Mouse (Mus musculus): Measurements from ENCODE around the gene Grid2. TPM values are rescaled to one million over a fixed set of nuclear protein-coding genes. Genes with fewer than 3 reads are reported as not detected.

Gene Grid2
- polyA plus RNA-seq, 1 experiment from 2014 or later, result 2.2 TPM

GRCm38 (mm10) chr6:64649296-64650226 is 1393.9 kb downstream of the Grid2 start:
- Histone ChIP-seq H3K9me3 (no peaks in the 10 kb centered on the region), H3K36me3 (no peaks in the 10 kb centered on the region), H3K4me1 (peaks cover 6% of the 10 kb centered on the region; the same call in 1 of the 2 replicates), H3K4me2 (replicated peaks) (peak overlapping the region; percentile 63), H3K27me3 (0 out of 2 replicates have a peak, but pooled peaks cover 6% of the 10 kb centered on the region), H3K9ac (no peak overlapping the region), H3K4me3 (peak overlapping the region; percentile 36), H3K27ac (no peak overlapping the region)
- ATAC-seq (ENCODE audit: low FRiP score, low read depth), result peak; percentile 76; the same call in 1 of the 2 replicates
- 17% methylated on average over 20 of the region's 20 CpGs for WGBS

- ATAC-seq (ENCODE audit: low FRiP score, low read depth), result peak; percentile 49; the same call in 1 of the 2 replicates
- Histone ChIP-seq H3K4me3 (no peak overlapping the region), H3K27me3 (0 out of 2 replicates have a peak, but pooled peaks cover 6% of the 10 kb centered on the region), H3K9me3 (no peaks in the 10 kb centered on the region), H3K9ac (no peak overlapping the region), H3K4me2 (replicated peaks) (peak overlapping the region; percentile 30), H3K4me1 (peaks cover 6% of the 10 kb centered on the region; the same call in 1 of the 2 replicates), H3K36me3 (no peaks in the 10 kb centered on the region), H3K27ac (no peak overlapping the region)
- WGBS, result 9% methylated on average over 7 of the region's 7 CpGs
Observed at GRCm38 (mm10) chr6:64650765-64651164, 1395.1 kb downstream of the Grid2 start.

GRCm38 (mm10) chr6:64671010-64671409 is 1415.3 kb downstream of the Grid2 start:
- 59% methylated on average over 3 of the region's 3 CpGs for WGBS
- Histone ChIP-seq H3K9ac (no peak overlapping the region), H3K36me3 (no peaks in the 10 kb centered on the region), H3K4me1 (no peaks in the 10 kb centered on the region), H3K4me2 (replicated peaks) (no peak overlapping the region), H3K27ac (no peak overlapping the region), H3K27me3 (no peaks in the 10 kb centered on the region), H3K9me3 (no peaks in the 10 kb centered on the region), H3K4me3 (no peak overlapping the region)
- no peak for ATAC-seq (ENCODE audit: low FRiP score, low read depth)

DNA sequence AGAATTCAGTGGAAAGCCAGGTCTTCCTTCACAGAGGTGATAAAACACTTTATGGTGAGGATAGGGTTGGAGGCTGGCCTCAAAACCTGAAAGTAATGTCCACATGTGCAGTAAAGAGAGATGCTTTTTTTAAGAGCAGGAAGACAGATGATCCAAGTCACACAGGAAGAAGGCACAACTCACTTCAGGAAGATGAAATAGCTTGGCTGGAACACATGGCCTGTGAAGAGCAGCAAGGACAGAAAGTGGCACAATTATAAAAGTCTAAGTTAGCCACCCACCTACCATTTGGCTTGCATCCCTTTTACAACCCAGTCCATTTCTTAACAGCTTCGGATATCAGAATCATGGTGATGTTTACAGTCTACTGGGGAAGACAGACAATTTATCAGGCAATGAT is 1423.1 kb downstream of the Grid2 start:
- 49% methylated on average over 1 of the region's 1 CpGs for WGBS
- Histone ChIP-seq H3K9ac (no peak overlapping the region), H3K9me3 (no peaks in the 10 kb centered on the region), H3K4me2 (replicated peaks) (no peak overlapping the region), H3K36me3 (no peaks in the 10 kb centered on the region), H3K4me3 (no peak overlapping the region), H3K4me1 (no peaks in the 10 kb centered on the region), H3K27ac (no peak overlapping the region), H3K27me3 (no peaks in the 10 kb centered on the region)
- no peak for ATAC-seq (ENCODE audit: low FRiP score, low read depth)

DNA sequence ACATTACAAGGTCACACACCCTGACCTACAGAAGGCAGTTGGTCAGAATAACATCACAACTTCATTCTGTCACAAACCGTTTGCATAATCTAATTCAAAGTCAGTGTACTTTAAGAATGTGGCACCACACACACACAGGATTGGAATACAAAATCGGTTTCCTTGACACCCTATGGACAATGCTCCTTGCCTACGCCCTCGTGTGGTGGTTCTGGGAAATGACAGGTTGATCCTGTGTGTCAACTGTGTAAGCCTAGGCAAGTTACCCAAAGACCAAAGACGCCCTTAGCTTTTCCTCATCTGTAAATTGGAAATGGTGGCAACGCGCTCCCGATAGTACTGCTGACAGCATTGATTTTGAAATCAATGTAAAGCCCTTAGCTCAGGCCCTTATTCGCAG is 1428.3 kb downstream of the Grid2 start:
- Histone ChIP-seq H3K4me3 (no peak overlapping the region), H3K4me2 (replicated peaks) (no peak overlapping the region), H3K9me3 (no peaks in the 10 kb centered on the region), H3K27me3 (peaks cover 26% of the 10 kb centered on the region), H3K36me3 (no peaks in the 10 kb centered on the region), H3K9ac (no peak overlapping the region), H3K4me1 (peaks cover 9% of the 10 kb centered on the region; the same call in 1 of the 2 replicates), H3K27ac (no peak overlapping the region)
- ATAC-seq (ENCODE audit: low FRiP score, low read depth), result peak; percentile 32; the same call in 1 of the 2 replicates
- 36% methylated on average over 9 of the region's 9 CpGs for WGBS

DNA sequence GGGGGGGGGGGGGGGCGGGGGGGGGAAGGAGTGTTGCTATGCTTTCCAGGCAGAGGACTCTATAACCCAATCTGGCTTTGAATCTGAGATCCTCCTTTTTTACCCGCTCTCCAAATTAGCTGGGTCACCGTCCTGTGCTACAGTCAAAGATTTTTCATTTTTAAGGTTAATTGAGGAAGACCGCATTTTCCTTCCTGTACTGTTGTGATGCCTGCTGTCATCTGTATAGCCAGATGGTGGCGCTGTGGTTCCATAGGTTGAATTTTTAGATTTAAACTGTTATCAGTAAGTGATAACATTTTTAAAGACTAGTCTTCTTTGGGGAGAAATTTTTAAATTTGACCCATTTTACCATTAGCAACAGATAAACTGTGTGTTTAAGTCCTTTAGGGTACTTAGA is 1429.3 kb downstream of the Grid2 start:
- H3K4me3 ChIP-seq, result no peak overlapping the region
- H3K4me2 ChIP-seq (replicated peaks), result peak overlapping the region; percentile 40
- peaks cover 9% of the 10 kb centered on the region; the same call in 1 of the 2 replicates for H3K4me1 ChIP-seq
- ATAC-seq (ENCODE audit: low FRiP score, low read depth), result no peak; the same call in 1 of the 2 replicates
- H3K27ac ChIP-seq, result no peak overlapping the region
- WGBS, result 3% methylated on average over 5 of the region's 5 CpGs
- H3K27me3 ChIP-seq, result peaks cover 26% of the 10 kb centered on the region
- H3K9me3 ChIP-seq, result no peaks in the 10 kb centered on the region
- no peaks in the 10 kb centered on the region for H3K36me3 ChIP-seq
- H3K9ac ChIP-seq, result no peak overlapping the region

DNA sequence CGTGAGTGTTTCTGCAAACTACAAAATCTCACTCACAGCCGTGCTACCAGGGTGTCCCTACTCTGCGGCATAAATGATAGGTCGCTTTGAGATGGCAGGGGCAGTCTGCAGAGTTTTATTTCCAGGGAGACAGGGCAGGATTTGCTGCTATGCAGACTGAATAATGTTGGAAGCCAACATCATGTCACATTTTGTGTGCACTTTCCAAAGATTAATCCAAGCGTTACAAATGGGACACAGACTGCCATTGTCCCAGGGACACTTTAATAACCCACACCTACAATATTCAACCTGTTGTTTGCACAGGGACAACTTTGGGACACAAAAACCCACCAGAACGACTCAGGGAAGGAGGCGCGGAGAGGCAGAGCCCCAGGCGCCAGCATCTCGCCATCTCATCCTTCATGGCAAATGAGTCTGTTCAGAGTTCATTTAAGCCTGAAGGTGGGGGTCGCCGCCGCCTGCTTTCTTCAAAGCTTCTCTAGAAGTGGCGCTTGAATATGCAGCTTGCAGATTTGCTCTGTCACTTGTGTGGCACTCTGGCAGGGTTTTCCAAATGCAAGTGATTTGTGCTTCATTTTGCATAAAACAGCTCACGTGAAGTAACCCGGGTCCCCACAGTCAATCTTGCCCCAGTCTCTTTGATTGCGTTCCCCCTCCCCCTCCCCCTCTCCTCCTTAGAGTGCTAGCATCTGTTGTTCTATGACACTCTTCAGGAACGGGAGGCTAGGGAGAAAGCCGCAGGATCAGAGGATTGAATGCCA is 1432.7 kb downstream of the Grid2 start:
- Histone ChIP-seq H3K4me2 (replicated peaks) (peak overlapping the region; percentile 47), H3K4me1 (peaks cover 9% of the 10 kb centered on the region; the same call in 1 of the 2 replicates), H3K27me3 (peaks cover 26% of the 10 kb centered on the region), H3K9ac (0 out of 2 replicates have a peak overlapping the region, but pooled peaks have one; percentile 19), H3K36me3 (no peaks in the 10 kb centered on the region), H3K9me3 (no peaks in the 10 kb centered on the region), H3K4me3 (no peak overlapping the region), H3K27ac (no peak overlapping the region)
- ATAC-seq (ENCODE audit: low FRiP score, low read depth), result no peak
- 9% methylated on average over 19 of the region's 19 CpGs for WGBS

GRCm38 (mm10) chr6:64694688-64695087 is 1439.0 kb downstream of the Grid2 start:
- WGBS, result 65% methylated on average over 7 of the region's 7 CpGs
- no peak overlapping the region for H3K4me3 ChIP-seq
- H3K4me1 ChIP-seq, result no peaks in the 10 kb centered on the region
- H3K27me3 ChIP-seq, result no peaks in the 10 kb centered on the region
- no peak for ATAC-seq (ENCODE audit: low FRiP score, low read depth)
- no peaks in the 10 kb centered on the region for H3K36me3 ChIP-seq
- no peak overlapping the region for H3K4me2 ChIP-seq (replicated peaks)
- H3K27ac ChIP-seq, result no peak overlapping the region
- no peaks in the 10 kb centered on the region for H3K9me3 ChIP-seq
- H3K9ac ChIP-seq, result no peak overlapping the region

GRCm38 (mm10) chr6:64703659-64704058 is 1448.0 kb downstream of the Grid2 start:
- ATAC-seq (ENCODE audit: low FRiP score, low read depth), result no peak
- Histone ChIP-seq H3K27me3 (no peaks in the 10 kb centered on the region), H3K9ac (no peak overlapping the region), H3K9me3 (no peaks in the 10 kb centered on the region), H3K4me1 (no peaks in the 10 kb centered on the region), H3K4me3 (no peak overlapping the region), H3K4me2 (replicated peaks) (no peak overlapping the region), H3K36me3 (no peaks in the 10 kb centered on the region), H3K27ac (no peak overlapping the region)
- WGBS, result 85% methylated on average over 2 of the region's 2 CpGs

DNA sequence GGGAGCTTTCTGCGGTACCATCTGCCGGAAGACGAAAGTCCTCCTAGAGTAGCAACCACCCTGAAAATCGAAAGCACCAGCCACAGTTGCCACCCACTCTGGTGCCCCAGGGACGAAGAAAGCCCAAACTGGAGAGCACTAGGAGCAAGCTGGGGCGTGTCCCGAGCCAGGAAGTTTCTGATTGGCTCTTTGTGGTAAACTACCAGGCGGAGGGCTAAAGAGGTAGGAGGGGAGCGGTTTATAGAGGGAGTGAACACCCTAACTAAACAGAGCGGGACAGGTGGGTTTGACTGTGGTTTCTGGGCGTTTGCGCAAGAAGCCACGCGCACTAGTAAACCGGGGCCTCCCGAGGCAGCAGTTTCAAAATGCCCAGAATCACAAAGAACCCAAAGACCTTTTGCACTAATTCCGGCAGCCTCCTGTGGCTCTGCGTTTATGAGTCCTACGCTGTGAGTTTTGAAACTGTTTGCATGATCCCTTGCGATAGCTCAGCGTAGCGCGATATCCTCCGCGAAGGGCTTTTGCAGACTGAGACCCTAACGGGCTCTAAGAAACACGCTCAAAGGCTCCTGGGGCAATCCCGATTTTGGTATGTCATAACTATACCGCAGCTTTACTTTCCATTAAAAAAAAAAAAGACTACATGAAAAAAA is 1472.2 kb downstream of the Grid2 start:
- Histone ChIP-seq H3K36me3 (no peaks in the 10 kb centered on the region), H3K9me3 (no peaks in the 10 kb centered on the region), H3K4me1 (peaks cover 29% of the 10 kb centered on the region), H3K9ac (no peak overlapping the region; the same call in 1 of the 2 replicates), H3K4me3 (peak overlapping the region; percentile 46), H3K27ac (no peak overlapping the region), H3K4me2 (replicated peaks) (peak overlapping the region; percentile 84), H3K27me3 (peaks cover 61% of the 10 kb centered on the region)
- peak; percentile 51 for ATAC-seq (ENCODE audit: low FRiP score, low read depth)
- under 1% methylated on average over 29 of the region's 29 CpGs for WGBS

GRCm38 (mm10) chr6:64728499-64729198 is 1473.0 kb downstream of the Grid2 start, which contains the start of gene Atoh1:
Gene Atoh1, plus strand, starts transcription at chr6:64729125.
- peaks cover 69% of the 10 kb centered on the region for H3K27me3 ChIP-seq
- H3K27ac ChIP-seq, result no peak within 1 kb of the TSS
- H3K9ac ChIP-seq, result peak within 1 kb of the TSS; percentile 20; the same call in 1 of the 2 replicates
- H3K9me3 ChIP-seq, result no peaks in the 10 kb centered on the region
- H3K4me3 ChIP-seq, result peak within 1 kb of the TSS; percentile 46
- H3K36me3 ChIP-seq, result no peaks in the 10 kb centered on the region
- H3K4me2 ChIP-seq (replicated peaks), result peak within 1 kb of the TSS; percentile 84
- 0% methylated on average over 34 of the region's 34 CpGs for WGBS
- ATAC-seq (ENCODE audit: low FRiP score, low read depth), result peak; percentile 91
- peaks cover 29% of the 10 kb centered on the region for H3K4me1 ChIP-seq
